Mouse (Mus musculus) urinary bladder, adult 2 months (tissue): ENCODE results near the gene Osbpl6. TPM values are rescaled to one million over a fixed set of nuclear protein-coding genes. Genes with fewer than 3 reads are reported as not detected.
A peak's percentile ranks its signal among the peaks of the same experiment; 100 is the strongest.
"Not testable (repeated sequence)": the region's sequence is repeated elsewhere in the genome, so short reads cannot be mapped to it uniquely, and the experiment has no call there.

Experiments used
- DNase-seq: peaks from one replicate; pipeline ENCODE4 v3.0.0; 2022; ENCODE audit warnings: low spot score
- polyA plus RNA-seq: library from polyadenylated mRNA; depleted of rRNA; stranded (reverse); fragments of >200 nt; gene quantifications from 2 replicates; pipeline ENCODE4 v1.2.3, GENCODE M21; 2012

Gene Osbpl6
- polyA plus RNA-seq, 1 experiment: 4.8 TPM

DNA sequence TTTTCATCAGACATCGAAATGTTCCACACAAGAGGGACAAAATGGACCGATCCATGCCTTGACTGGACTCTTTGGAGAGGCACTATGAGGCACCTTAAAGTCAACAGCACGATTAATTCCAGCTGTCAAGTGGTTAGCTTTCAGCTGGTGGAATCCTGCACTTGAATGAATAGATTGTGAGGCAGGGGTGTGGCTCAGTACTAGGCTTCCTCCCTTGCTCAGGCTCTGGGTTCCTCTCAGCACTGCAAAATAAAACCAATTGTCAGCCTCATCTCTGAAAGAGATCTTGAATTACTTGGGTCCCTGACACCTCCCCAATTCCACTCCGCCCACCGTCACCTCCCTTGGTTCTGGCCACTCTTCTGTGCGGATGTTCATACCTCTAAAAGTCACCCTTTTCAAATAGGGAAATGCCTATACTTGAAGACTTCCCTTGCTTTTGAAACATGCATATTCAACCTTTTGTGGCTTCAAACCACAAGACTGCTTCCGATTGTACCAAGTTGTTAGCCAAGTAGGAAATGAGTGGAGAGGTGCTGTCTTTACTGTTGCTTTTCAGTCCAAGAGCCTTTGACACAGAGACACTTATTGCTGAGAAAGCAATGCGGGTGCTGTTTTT, 160.7 kb downstream of the Osbpl6 start:
- DNase-seq: no peak

DNA sequence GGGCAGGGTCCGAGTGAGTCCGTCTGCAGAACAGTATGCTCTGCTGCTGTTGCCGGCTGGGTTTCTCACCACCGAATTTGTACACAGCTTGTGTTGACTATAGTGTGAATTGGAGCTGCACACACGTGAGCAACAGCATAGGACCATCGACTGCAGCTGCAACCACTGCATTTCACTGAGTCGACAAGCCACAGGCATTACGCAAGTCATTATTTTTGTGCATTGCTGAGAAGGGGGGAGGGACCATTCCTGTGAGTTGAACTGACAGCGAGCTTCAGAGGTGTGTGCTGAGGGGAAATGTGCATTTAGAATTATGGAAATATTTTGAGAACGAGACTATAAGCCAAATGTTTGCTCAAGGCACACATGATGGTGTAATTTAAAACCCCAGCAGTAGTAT, 165.2 kb downstream of the Osbpl6 start:
- DNase-seq: no peak

DNA sequence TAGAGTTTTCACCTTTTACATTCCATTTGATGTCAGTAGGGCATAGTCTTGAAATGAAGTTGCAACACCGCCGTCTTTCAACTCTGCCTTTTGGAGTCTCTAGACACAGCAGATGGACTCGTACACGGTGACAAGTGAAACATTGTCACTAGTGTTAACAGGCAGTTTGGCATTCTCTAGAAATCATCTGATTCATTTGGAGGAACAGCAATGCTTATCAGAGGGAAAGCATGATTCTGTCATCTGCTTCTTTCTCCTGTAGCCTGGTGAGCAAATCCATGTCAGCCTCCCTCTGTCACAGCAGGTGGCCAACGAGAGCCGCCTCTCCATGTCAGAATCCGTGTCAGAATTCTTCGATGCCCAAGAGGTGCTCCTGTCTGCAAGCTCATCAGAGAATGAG, 172.6 kb downstream of the Osbpl6 start:
- DNase-seq: no peak

DNA sequence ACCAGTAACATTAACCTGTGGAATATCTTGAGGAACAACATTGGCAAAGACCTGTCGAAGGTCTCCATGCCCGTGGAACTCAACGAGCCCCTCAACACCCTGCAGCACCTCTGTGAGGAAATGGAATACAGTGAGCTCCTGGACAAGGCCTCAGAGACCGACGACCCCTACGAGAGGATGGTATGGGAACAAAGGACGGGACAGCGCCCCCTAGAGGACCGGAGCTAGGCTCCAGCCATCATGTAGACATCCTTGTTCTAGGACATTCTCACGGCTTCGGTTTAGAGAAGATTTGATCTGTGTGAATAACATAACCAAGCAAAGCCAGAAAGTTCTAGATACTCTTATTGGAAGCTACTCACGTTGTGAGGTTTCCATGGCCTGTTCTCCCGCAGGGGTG, 178.8 kb downstream of the Osbpl6 start:
- DNase-seq: no peak

DNA sequence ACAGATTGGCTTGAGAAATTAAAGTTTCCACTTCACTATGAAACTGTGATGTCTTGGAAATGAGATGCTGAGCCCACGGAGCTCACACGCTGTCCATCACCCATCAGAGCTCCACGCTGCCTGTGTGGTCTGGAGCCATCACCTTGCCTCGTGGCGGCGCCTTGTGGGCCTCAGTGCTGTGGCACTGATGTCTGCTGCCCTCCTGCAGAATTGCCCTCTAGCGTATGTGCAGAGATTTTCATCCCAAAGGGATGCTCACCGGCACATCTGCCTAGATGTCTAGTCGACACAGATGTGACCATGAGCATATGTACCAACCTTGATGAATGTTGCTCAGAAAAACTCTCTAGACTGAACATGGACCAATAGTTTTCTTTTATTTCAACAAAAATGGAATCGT, 180.6 kb downstream of the Osbpl6 start:
- DNase-seq: no peak

DNA sequence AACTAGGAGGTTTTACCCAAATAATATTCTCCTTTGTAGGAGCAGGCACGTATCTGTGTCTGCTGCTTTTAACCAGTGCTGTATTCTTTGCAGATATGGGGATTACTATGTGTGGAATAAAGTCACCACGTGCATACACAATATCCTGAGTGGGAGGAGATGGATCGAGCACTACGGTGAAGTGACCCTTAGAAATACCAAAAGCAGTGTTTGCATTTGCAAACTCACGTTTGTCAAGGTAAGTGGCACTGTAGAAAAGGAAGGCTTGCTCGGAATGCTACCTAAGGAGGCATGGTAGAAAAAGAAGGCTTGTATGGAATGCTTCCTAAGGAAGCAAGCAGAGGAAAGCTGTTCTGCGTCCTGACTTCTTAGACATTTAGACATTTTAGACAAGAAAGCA, 183.9 kb downstream of the Osbpl6 start:
- DNase-seq: no peak

DNA sequence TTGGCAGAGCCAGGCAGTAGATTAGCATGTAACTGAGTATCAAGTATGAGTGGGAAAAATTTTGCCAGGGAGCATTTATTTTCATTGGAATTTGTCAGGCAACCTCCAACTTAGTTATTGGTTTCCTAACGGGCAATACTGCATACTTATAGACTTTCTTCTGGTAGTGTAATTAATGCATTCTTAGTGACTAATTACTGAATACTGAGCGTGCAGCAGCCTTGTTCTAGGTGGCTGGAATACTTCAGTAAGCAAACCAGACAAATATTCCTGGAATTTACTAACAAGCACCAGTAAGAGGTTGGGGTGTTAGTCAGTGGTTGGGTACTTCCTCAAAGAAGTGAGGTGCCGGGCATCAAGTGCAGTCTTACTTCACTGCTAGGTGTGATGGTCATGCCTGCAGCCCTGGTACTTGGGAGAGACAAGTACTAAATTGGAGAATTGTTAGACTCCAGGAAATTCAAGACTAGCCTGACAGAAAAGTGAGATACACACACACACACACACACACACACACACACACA, 186.2 kb downstream of the Osbpl6 start:
- no peak for DNase-seq

DNA sequence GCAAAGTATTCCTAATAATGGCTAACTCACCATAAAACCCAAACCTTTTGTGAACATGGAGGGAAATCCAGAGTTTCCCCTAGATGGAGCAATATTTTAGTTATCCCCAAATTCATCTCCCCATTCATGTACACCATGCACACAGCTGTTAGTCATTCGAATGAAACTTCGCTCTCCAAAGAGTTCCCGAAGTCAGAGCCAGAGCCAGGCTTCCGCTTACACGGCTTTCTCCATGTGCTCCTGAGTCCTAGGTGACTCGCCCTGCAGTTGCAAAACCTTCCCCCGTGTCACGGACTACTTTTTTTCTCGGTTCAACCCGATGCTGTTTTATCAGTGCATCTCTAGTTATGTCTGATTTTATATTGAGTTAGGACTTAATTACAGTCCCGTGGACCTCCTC, 191.2 kb downstream of the Osbpl6 start:
- DNase-seq: no peak

DNA sequence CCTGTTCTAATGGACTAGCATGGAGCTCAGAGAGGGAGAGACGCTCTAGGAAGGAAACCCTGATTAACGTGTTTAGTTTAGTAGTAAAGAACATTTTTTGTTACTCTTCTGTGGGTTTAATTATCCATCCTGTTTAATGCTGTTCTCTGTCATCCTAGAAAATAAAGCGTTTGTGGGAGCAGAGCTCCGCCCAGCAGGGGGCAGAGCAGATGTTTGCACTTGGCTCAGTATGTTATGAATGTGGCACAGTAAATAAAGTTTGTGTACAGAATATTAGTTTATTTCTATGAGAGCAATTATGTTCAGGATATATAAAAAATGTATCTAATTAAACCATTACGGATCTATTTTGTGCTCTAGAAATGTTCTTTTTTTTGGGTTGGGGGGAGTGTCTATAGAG, 192.9 kb downstream of the Osbpl6 start:
- no peak for DNase-seq

DNA sequence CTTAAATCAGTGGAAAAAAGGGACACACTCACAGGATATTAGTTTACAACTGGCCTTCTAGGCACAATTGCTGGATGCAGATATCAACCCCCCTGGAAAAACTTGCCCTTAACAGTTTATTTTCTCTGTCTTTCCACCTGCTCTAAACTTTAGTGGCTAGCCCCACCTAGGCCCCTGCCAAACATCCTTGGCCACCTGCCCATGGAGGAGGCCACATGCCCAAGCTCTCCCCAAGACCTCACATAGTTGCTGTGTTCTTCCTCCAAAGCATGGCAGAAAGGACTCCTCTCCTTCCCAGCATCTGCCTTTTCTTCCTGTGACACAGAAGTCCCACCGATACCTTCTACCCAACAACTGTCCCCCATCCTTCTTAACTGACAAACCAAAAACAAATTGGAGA, 195.9 kb downstream of the Osbpl6 start:
- DNase-seq: no peak

DNA sequence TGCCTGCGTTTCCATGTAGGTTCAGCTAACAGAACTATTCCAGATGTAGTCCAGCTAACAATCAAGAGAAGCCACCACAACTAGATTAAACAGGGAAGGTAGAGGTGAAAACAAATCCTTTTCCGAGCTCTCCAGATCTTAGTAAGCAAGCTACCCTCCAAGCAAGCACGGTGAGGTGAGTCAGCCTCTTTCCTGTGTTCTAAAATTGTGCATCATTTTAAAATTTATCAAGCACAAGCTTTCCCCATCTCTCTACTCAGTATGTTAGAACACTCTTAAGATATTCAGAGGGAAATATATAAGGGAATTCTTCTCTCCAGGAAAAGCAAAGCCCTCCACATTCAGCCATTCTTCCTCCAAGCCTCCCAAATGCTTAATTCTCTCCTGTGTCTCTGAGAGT, 200.4 kb downstream of the Osbpl6 start:
- DNase-seq: no peak

DNA sequence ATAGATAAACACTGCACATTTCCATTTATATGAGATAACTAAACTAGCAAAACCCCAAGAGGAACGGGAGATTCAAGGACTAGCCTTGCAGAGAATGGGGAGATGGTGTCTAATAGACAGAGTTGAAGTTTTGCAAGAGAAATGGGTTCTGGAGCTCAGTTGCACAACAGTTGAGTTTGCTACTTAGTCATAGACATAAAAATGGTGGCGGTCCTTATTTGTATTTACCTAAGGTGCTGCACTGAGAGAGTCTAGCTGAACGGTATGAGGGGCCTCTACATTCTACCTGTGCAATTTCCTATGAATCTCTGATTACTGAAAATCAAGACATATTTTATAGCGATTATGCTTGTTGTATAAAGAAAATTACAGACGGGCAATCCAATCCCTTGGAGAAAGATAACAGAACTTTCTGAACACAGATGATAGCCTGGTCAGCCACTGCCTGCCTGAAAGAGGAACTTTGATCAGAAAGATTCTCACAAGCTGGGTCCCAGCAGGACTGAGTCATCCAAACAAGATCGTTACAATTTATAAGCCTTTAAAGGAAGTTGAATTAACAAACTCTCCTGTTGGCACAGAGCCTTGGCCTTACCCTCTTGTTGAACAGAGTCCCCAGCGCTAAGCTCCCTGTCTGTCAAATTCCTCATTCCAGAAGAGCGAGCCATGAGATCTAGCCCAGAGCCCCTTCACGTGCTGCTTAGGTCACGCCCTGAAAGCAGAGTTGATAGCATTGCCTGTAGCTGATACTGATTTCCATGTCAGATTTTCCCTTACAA, 204.2 kb downstream of the Osbpl6 start:
- no peak for DNase-seq

DNA sequence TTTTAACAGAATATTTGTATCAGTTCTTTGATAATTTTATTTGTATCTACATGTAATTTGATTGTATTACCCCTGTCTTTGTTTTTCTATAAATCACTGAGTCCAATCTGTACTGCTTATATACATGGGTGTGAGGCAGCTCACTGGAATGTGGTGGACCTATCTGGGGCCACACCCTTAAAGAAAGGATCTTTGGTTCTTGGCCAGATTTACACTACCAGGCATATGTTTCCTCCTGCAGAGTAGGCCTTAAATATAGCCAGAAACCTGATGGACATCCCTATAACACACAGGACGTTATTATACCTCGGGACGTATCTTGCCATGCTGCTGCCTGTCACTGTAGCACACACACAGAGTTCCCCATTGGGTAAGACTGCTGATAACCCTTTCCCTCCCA, 205.7 kb downstream of the Osbpl6 start:
- no peak for DNase-seq

DNA sequence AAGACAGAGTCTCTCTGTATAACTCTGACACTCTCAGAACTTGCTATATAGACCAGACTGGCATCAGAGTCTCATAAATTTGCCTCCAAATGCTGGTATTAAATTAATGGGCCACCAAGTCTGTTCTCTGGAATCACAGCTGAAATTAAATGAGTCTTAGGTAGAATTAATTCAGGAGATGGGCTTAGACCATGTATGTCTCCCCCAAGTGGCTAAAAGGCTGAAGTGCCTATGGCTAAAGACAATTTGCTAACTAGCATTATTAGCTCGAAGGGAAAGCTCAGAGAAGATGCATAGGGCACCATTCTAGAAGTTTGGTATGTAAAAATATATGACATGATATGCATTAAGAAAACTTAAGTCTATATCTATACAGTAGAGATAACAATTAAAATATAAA, 211.8 kb downstream of the Osbpl6 start:
- no peak for DNase-seq

DNA sequence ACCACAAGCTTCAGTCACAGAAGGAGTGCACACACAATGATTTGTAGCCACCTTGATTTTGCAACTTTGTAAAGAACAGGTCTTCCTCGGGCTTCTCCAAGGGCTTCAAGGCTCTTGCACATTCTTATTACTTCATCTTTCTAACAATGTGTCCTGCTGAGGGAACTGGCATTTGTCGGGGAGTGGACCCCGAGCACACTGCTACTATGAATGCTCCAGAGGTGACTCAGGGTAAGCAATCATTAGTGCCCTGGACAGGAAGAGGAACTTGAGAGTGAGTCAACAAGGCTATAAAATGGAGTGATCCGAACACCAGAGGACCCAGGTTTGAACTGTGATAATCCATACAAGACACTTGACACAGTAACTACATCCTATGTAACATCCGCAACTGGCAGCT, 213.9 kb downstream of the Osbpl6 start:
- DNase-seq: no peak

DNA sequence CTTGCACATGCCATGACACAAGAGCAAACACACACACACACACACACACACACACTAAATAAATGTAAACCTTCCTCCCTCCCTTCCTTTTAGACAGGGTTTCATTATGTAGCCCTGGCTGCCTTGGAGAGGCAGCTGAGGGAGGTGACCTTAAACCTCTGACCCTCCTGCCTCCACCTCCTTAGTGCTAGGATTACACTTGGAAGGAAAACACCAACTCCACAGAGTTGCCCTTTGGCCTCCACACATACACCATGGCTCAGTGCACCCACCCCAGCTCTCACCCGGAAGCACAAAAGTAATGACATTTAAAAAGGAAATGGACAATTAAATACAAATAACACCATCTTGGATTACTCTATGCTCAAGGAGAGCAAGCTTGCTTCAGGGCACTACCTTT, 215.4 kb downstream of the Osbpl6 start:
- DNase-seq: no peak

DNA sequence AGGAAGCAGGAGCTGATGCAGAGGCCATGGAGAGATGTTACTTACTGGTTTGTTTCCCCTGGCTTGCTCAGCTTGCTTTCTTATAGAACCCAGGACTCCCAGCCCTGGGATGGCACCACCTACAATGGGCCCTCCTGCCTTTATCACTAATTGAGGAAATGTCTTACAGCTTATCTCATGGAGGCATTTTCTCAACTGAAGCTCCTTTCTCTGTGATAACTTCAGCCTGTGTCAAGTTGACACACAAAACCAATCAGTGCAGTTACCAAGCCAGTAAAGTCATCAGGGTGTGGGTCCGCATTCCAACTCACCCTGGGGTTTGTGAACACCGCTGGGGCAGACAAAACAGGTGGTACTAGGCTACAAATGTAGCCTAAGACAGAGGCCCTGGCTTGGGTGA, 216.0 kb downstream of the Osbpl6 start:
- DNase-seq: not testable (repeated sequence)

DNA sequence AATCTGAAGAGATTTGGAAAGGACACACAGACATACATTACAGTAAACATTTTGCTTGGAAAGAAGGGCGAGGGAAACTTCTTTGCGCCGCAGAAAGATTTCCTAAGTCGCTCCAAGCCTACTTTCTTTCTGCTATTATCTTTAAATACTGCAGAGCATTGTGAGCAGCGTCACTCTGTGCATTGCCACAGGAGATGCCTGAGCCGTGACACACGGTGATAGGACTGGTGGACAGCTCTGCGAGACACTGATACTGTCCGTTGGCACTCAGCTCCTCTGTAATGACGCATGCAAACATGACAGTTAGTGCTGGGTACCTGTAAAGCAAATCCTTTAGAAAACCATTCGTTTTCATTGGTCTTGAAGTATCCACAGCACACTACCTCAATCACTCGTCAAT, 224.0 kb downstream of the Osbpl6 start:
- DNase-seq: no peak

DNA sequence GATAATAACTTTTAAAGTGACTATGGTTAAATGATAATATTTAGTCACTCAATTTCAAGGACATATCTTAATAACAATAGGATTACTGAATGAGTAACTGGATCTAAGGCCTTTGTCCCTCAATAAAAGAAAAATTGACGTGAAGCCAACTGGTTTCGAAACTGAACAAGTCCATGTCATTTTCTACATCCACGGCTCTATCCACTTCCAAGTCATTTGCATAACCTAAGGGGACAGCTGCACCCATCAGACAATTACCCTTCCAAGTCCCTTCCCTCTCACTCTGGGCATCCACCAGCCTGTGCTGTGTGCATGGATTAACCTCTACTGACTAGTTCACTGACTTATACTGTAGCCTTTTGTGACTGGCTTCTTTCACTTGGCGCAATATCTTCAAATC, 225.3 kb downstream of the Osbpl6 start:
- DNase-seq: no peak

DNA sequence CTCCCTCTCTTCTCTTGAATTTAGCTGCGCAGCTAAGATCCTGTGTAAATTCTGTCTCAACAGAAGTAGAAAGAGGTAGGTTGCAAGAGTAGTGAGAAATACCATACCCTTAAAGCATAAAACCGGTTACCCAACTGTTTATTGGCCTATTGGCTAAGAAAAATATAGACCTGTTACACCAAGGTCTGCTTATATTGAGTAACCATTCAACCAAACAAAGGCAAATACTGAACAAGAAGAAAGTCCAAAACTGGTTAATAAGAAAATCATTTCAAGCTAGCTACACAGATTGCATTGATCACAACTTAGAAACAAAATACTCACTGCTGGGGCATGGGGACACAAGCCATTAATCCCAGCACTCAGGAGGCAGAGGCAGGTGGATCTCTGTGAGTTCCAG, 233.3 kb downstream of the Osbpl6 start:
- DNase-seq: no peak

DNA sequence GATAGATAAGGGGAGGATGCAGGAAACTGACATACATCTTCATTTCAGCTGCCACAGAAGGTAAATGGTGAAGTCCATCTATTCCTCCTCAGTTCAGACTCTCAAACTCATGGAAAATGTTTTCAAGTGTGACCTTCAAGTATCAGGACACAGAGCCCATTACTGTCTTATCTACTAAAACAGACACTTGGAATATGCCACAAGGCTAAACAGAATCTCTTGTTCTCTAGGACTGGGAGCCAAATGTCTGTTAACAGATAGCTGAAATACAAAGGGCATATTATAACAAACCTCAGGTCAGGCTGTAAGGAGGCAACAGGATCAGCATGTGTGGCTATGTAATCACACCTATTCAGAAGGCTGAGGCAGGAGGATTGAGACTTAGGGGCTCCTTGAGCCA, 237.5 kb downstream of the Osbpl6 start:
- DNase-seq: no peak

DNA sequence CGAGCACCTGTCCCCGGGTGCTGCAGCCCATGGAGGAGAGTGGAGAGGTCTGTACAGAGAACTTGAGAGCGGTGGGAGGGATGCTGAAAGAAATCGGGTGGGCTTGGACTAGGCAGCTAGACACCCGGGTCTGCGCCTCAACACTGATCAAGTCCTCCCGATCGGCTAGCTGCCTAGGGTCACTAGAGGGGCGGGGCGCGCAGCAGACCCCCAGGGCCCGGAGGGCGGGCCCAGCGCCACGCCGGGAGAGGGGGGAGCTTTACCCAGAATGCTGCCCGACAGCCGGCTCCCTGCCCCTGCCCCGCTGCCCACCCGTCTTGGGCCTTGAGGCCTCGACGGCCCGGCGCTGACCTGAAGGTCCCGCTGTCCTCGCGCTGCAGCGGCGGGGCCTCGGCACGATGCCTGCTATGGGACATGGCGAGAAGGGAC, 241.1 kb downstream of the Osbpl6 start:
- DNase-seq: no peak

DNA sequence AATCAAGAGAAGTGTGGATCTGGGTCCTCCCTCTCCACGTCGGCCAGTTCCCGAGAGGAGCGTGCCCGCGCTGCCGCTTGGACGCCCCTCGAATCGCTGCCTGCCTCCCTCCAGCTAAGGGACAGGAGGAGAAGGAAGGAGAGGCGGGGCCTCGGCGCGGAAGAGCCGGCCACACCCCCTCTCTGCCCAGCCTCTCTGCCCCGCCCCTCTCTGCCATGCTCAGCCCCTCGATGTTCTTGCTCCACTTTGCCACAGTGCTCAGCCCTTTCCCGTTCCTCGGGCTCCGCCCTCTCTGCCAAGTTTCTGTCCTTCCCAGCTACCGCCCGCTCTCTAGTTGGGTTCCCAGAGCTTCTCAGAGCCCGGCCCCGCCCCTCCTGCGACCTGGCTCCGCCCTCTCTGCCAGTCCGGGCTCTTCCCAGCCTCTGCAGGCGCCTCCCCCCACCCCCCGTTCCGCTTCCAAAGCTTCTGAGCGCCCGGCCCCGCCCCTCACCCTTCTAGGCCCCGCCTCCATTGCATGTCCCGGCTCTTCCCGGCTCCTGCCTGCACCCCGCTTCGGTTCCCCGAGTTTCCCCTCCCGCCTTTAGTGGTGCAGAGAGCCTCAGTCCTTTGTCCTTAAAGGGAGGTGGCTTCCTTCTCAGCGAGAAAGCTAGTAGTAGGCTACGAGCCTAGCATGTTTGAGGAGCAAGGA, 241.7 kb downstream of the Osbpl6 start, which contains the start of the genes Prkra and Pjvk:
TSS of gene Prkra (minus strand) at position 133 of the 688 bp plus-strand sequence.
TSS of gene Pjvk (plus strand) at position 594 of the 688 bp plus-strand sequence.
- peak; percentile 84 for DNase-seq
